Mouse (Mus musculus): Measurements from ENCODE around the gene Cntn4. TPM values are rescaled to one million over a fixed set of nuclear protein-coding genes. Genes with fewer than 3 reads are reported as not detected.
"Not testable (repeated sequence)": the region's sequence is repeated elsewhere in the genome, so short reads cannot be mapped to it uniquely, and the experiment has no call there.

Gene Cntn4
- polyA plus RNA-seq, 1 experiment from 2014 or later, result 0.29 TPM

- Histone ChIP-seq H3K4me1 (ENCODE audit: control insufficient read depth, insufficient read depth, low read length) (no peaks in the 10 kb centered on the region), H3K9me3 (ENCODE audit: control insufficient read depth, low read length) (no peaks in the 10 kb centered on the region), H3K4me3 (ENCODE audit: low read length) (no peak overlapping the region), H3K4me2 (ENCODE audit: low read depth, low read length) (no peak overlapping the region), H3K27ac (ENCODE audit: low read length) (no peak overlapping the region), H3K9ac (ENCODE audit: low read depth, low read length) (no peak overlapping the region), H3K36me3 (ENCODE audit: control insufficient read depth, insufficient read depth, low read length) (no peaks in the 10 kb centered on the region), H3K27me3 (replicated peaks; ENCODE audit: control insufficient read depth, insufficient read depth, low read length) (no peaks in the 10 kb centered on the region)
- 60% methylated on average over 1 of the region's 1 CpGs for WGBS
- no peak for ATAC-seq
Measured at GRCm38 (mm10) chr6:106335066-106335465, 657.6 kb downstream of the Cntn4 start.

GRCm38 (mm10) chr6:106336805-106337204, 659.3 kb downstream of the Cntn4 start:
- WGBS, result 80% methylated on average over 3 of the region's 3 CpGs
- Histone ChIP-seq H3K27ac (ENCODE audit: low read length) (no peak overlapping the region), H3K36me3 (ENCODE audit: control insufficient read depth, insufficient read depth, low read length) (no peaks in the 10 kb centered on the region), H3K4me1 (ENCODE audit: control insufficient read depth, insufficient read depth, low read length) (no peaks in the 10 kb centered on the region), H3K9me3 (ENCODE audit: control insufficient read depth, low read length) (no peaks in the 10 kb centered on the region), H3K4me2 (ENCODE audit: low read depth, low read length) (no peak overlapping the region), H3K9ac (ENCODE audit: low read depth, low read length) (no peak overlapping the region), H3K4me3 (ENCODE audit: low read length) (no peak overlapping the region), H3K27me3 (replicated peaks; ENCODE audit: control insufficient read depth, insufficient read depth, low read length) (no peaks in the 10 kb centered on the region)
- ATAC-seq, result no peak

GRCm38 (mm10) chr6:106337829-106338228, 660.4 kb downstream of the Cntn4 start:
- no peak for ATAC-seq
- Histone ChIP-seq H3K4me2 (ENCODE audit: low read depth, low read length) (no peak overlapping the region), H3K27ac (ENCODE audit: low read length) (no peak overlapping the region), H3K27me3 (replicated peaks; ENCODE audit: control insufficient read depth, insufficient read depth, low read length) (no peaks in the 10 kb centered on the region), H3K4me1 (ENCODE audit: control insufficient read depth, insufficient read depth, low read length) (no peaks in the 10 kb centered on the region), H3K36me3 (ENCODE audit: control insufficient read depth, insufficient read depth, low read length) (no peaks in the 10 kb centered on the region), H3K9me3 (ENCODE audit: control insufficient read depth, low read length) (no peaks in the 10 kb centered on the region), H3K9ac (ENCODE audit: low read depth, low read length) (no peak overlapping the region), H3K4me3 (ENCODE audit: low read length) (no peak overlapping the region)

GRCm38 (mm10) chr6:106341114-106341513, 663.7 kb downstream of the Cntn4 start:
- Histone ChIP-seq H3K4me3 (ENCODE audit: low read length) (no peak overlapping the region), H3K27me3 (replicated peaks; ENCODE audit: control insufficient read depth, insufficient read depth, low read length) (no peaks in the 10 kb centered on the region), H3K36me3 (ENCODE audit: control insufficient read depth, insufficient read depth, low read length) (no peaks in the 10 kb centered on the region), H3K4me1 (ENCODE audit: control insufficient read depth, insufficient read depth, low read length) (no peaks in the 10 kb centered on the region), H3K27ac (ENCODE audit: low read length) (no peak overlapping the region), H3K9me3 (ENCODE audit: control insufficient read depth, low read length) (no peaks in the 10 kb centered on the region), H3K4me2 (ENCODE audit: low read depth, low read length) (no peak overlapping the region), H3K9ac (ENCODE audit: low read depth, low read length) (no peak overlapping the region)
- ATAC-seq, result no peak

- H3K9ac ChIP-seq (ENCODE audit: low read depth, low read length), result no peak overlapping the region
- H3K9me3 ChIP-seq (ENCODE audit: control insufficient read depth, low read length), result no peaks in the 10 kb centered on the region
- H3K4me2 ChIP-seq (ENCODE audit: low read depth, low read length), result no peak overlapping the region
- H3K4me3 ChIP-seq (ENCODE audit: low read length), result no peak overlapping the region
- no peaks in the 10 kb centered on the region for H3K4me1 ChIP-seq (ENCODE audit: control insufficient read depth, insufficient read depth, low read length)
- WGBS, result 57% methylated on average over 3 of the region's 3 CpGs
- H3K27ac ChIP-seq (ENCODE audit: low read length), result no peak overlapping the region
- H3K27me3 ChIP-seq (replicated peaks; ENCODE audit: control insufficient read depth, insufficient read depth, low read length), result no peaks in the 10 kb centered on the region
- H3K36me3 ChIP-seq (ENCODE audit: control insufficient read depth, insufficient read depth, low read length), result no peaks in the 10 kb centered on the region
- ATAC-seq, result no peak
Measured at GRCm38 (mm10) chr6:106350072-106350471, 672.6 kb downstream of the Cntn4 start.

- WGBS, result 70% methylated on average over 2 of the region's 2 CpGs
- Histone ChIP-seq H3K27me3 (replicated peaks; ENCODE audit: control insufficient read depth, insufficient read depth, low read length) (no peaks in the 10 kb centered on the region), H3K9me3 (ENCODE audit: control insufficient read depth, low read length) (no peaks in the 10 kb centered on the region), H3K4me2 (ENCODE audit: low read depth, low read length) (no peak overlapping the region), H3K4me1 (ENCODE audit: control insufficient read depth, insufficient read depth, low read length) (no peaks in the 10 kb centered on the region), H3K27ac (ENCODE audit: low read length) (no peak overlapping the region), H3K36me3 (ENCODE audit: control insufficient read depth, insufficient read depth, low read length) (no peaks in the 10 kb centered on the region), H3K9ac (ENCODE audit: low read depth, low read length) (no peak overlapping the region), H3K4me3 (ENCODE audit: low read length) (no peak overlapping the region)
- ATAC-seq, result no peak
Measured at GRCm38 (mm10) chr6:106351389-106351788, 673.9 kb downstream of the Cntn4 start.

- not testable (repeated sequence) for H3K4me2 ChIP-seq (ENCODE audit: low read depth, low read length); H3K9me3 ChIP-seq (ENCODE audit: control insufficient read depth, low read length); H3K36me3 ChIP-seq (ENCODE audit: control insufficient read depth, insufficient read depth, low read length); ATAC-seq; H3K27me3 ChIP-seq (replicated peaks; ENCODE audit: control insufficient read depth, insufficient read depth, low read length); H3K4me1 ChIP-seq (ENCODE audit: control insufficient read depth, insufficient read depth, low read length); H3K27ac ChIP-seq (ENCODE audit: low read length); H3K4me3 ChIP-seq (ENCODE audit: low read length); H3K9ac ChIP-seq (ENCODE audit: low read depth, low read length)
- 75% methylated on average over 2 of the region's 2 CpGs for WGBS
Measured at GRCm38 (mm10) chr6:106358801-106359200, 681.3 kb downstream of the Cntn4 start.

- WGBS, result 74% methylated on average over 6 of the region's 6 CpGs
- ATAC-seq, result no peak
- Histone ChIP-seq H3K4me3 (ENCODE audit: low read length) (no peak overlapping the region), H3K9me3 (ENCODE audit: control insufficient read depth, low read length) (no peaks in the 10 kb centered on the region), H3K4me1 (ENCODE audit: control insufficient read depth, insufficient read depth, low read length) (no peaks in the 10 kb centered on the region), H3K36me3 (ENCODE audit: control insufficient read depth, insufficient read depth, low read length) (no peaks in the 10 kb centered on the region), H3K27me3 (replicated peaks; ENCODE audit: control insufficient read depth, insufficient read depth, low read length) (no peaks in the 10 kb centered on the region), H3K4me2 (ENCODE audit: low read depth, low read length) (no peak overlapping the region), H3K27ac (ENCODE audit: low read length) (no peak overlapping the region), H3K9ac (ENCODE audit: low read depth, low read length) (no peak overlapping the region)
Measured at GRCm38 (mm10) chr6:106381288-106382025, 704.0 kb downstream of the Cntn4 start.

GRCm38 (mm10) chr6:106387833-106388406, 710.5 kb downstream of the Cntn4 start:
- H3K4me1 ChIP-seq (ENCODE audit: control insufficient read depth, insufficient read depth, low read length), result no peaks in the 10 kb centered on the region
- no peaks in the 10 kb centered on the region for H3K36me3 ChIP-seq (ENCODE audit: control insufficient read depth, insufficient read depth, low read length)
- no peaks in the 10 kb centered on the region for H3K9me3 ChIP-seq (ENCODE audit: control insufficient read depth, low read length)
- no peak for ATAC-seq
- H3K4me3 ChIP-seq (ENCODE audit: low read length), result no peak overlapping the region
- 80% methylated on average over 2 of the region's 2 CpGs for WGBS
- H3K27me3 ChIP-seq (replicated peaks; ENCODE audit: control insufficient read depth, insufficient read depth, low read length), result no peaks in the 10 kb centered on the region
- H3K4me2 ChIP-seq (ENCODE audit: low read depth, low read length), result no peak overlapping the region
- H3K27ac ChIP-seq (ENCODE audit: low read length), result no peak overlapping the region
- H3K9ac ChIP-seq (ENCODE audit: low read depth, low read length), result no peak overlapping the region

- Histone ChIP-seq H3K9ac (ENCODE audit: low read depth, low read length) (no peak overlapping the region), H3K9me3 (ENCODE audit: control insufficient read depth, low read length) (no peaks in the 10 kb centered on the region), H3K4me1 (ENCODE audit: control insufficient read depth, insufficient read depth, low read length) (no peaks in the 10 kb centered on the region), H3K4me2 (ENCODE audit: low read depth, low read length) (no peak overlapping the region), H3K36me3 (ENCODE audit: control insufficient read depth, insufficient read depth, low read length) (no peaks in the 10 kb centered on the region), H3K27ac (ENCODE audit: low read length) (no peak overlapping the region), H3K4me3 (ENCODE audit: low read length) (no peak overlapping the region), H3K27me3 (replicated peaks; ENCODE audit: control insufficient read depth, insufficient read depth, low read length) (no peaks in the 10 kb centered on the region)
- WGBS, result 66% methylated on average over 3 of the region's 3 CpGs
- no peak for ATAC-seq
Measured at GRCm38 (mm10) chr6:106408014-106408413, 730.6 kb downstream of the Cntn4 start.

Data from intestine, embryonic 16.5 days (tissue).